Mouse (Mus musculus) erythroblast, embryonic 14.5 days (primary cell): ENCODE measurements around the gene Elavl1.
"Not testable (repeated sequence)": the region's sequence is repeated elsewhere in the genome, so short reads cannot be mapped to it uniquely, and the experiment has no call there.

ENCODE experiments used
- GATA1 ChIP-seq: IDR thresholded peaks from 2 replicates; pipeline ENCODE4 v1.6.1; 2012; ENCODE audit warnings: low read length, inconsistent platforms, mixed read lengths
- TAL1 ChIP-seq: IDR thresholded peaks from 3 replicates; pipeline ENCODE4 v1.6.1; 2012; ENCODE audit warnings: low read length, inconsistent platforms, mixed read lengths

GRCm38 (mm10) chr8:4255471-4255870, 69.7 kb downstream of the Elavl1 start:
- not testable (repeated sequence) for TF ChIP-seq TAL1, GATA1
